Mouse (Mus musculus): ENCODE data around the gene Fam117a. TPM values are rescaled to one million over a fixed set of nuclear protein-coding genes. Genes with fewer than 3 reads are reported as not detected.

Gene Fam117a
- total and polyA plus RNA-seq, 3 experiments, result 49.9 to 116 TPM; not detected in 1

DNA sequence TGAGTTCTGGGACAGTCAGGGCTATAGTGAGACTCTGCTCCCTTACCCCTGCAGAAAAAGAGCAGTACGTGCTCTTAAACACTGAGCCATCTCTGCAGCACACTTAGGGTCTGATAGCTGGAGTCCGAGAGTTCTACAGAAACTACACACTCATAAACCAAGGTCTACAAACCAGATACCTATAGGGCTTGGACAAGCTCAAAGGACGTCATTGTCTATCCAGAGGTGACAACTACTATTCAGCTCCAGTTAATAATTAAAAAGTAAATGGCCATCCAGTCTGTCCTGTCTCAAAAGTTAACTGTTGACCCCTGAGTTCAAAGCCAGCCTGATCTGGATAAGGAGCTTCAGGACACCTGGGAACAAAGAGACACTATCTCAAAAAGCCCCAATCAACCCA, 35.0 kb upstream of the Fam117a start:
- Histone ChIP-seq H3K4me1 (ENCODE audit: control insufficient read depth in 1 of 2, insufficient read depth in 2 of 2, low read length in 2 of 2) (no peaks in the 10 kb centered on the region), H3K27me3 (ENCODE audit: control insufficient read depth in 1 of 2, insufficient read depth in 2 of 2, low read length in 2 of 2) (no peaks in the 10 kb centered on the region), H3K9ac (ENCODE audit: control insufficient read depth, low read depth, low read length, poor library complexity, severe bottlenecking) (no peak overlapping the region), H3K36me3 (ENCODE audit: control insufficient read depth in 1 of 2, insufficient read depth in 2 of 2, low read length in 2 of 2) (peaks cover 0 to 64% of the 10 kb centered on the region in 2 experiments), H3K27ac (ENCODE audit: control insufficient read depth, low read depth, low read length) (no peak overlapping the region), H3K4me3 (ENCODE audit: control insufficient read depth in 1 of 2, insufficient read depth in 1 of 2, low read depth in 2 of 2, low read length in 2 of 2) (no peak overlapping the region), H3K9me3 (replicated peaks; ENCODE audit: insufficient read depth, low read length) (no peaks in the 10 kb centered on the region), H3K79me2 (ENCODE audit: control insufficient read depth, insufficient read depth, low read length, poor library complexity) (peaks cover 18% of the 10 kb centered on the region)
- TF ChIP-seq KAT2A (conservative IDR thresholded peaks at IDR 0.05; ENCODE audit: low read depth, low read length) (no peak), BHLHE40 (IDR thresholded peaks at IDR 0.05; ENCODE audit: borderline replicate concordance, low read depth, low read length) (no peak), SMC3 (IDR thresholded peaks at IDR 0.05; ENCODE audit: low read depth, low read length) (no peak), MAX (IDR thresholded peaks at IDR 0.05; ENCODE audit: low read length) (no peak), CHD1 (IDR thresholded peaks at IDR 0.05; ENCODE audit: low read depth, low read length) (no peak), GATA1 (IDR thresholded peaks at IDR 0.05; ENCODE audit: low read depth, low read length) (no peak), POLR2AphosphoS5 (IDR thresholded peaks at IDR 0.05; ENCODE audit: borderline replicate concordance, low read depth, low read length) (no peak), POLR2AphosphoS2 (IDR thresholded peaks at IDR 0.05; ENCODE audit: low read length) (no peak), ZKSCAN1 (IDR thresholded peaks at IDR 0.05; ENCODE audit: low read depth, low read length) (no peak), TAL1 (IDR thresholded peaks at IDR 0.05; ENCODE audit: low read length) (no peak), CHD2 (IDR thresholded peaks at IDR 0.05; ENCODE audit: low read length) (no peak), TBP (IDR thresholded peaks at IDR 0.05; ENCODE audit: low read depth, low read length) (no peak), UBTF (IDR thresholded peaks at IDR 0.05; ENCODE audit: borderline replicate concordance, insufficient read depth, low read depth, low read length) (no peak)
- no peak for DNase-seq (ENCODE audit: low read depth, low spot score)

DNA sequence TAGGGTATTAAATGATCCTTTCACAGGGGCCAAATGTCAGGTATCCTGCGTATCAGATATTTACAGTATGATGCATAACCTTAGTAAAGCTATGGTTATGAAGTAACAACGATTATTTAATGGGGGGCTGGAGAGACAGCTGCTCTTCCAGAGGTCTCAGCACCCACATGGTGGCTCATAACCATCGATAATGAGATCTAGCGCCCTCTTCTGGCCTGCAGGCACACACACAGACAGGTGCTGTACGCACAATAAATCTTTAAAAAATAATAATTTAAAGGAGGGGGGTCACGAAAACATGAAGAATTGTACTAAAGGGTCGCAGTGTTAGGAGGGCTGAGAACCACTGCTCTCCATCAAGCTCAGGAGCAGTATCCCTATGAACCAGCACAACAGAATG, 31.2 kb upstream of the Fam117a start:
- Histone ChIP-seq H3K4me1 (ENCODE audit: control insufficient read depth in 1 of 2, insufficient read depth in 2 of 2, low read length in 2 of 2) (peaks cover 5 to 8% of the 10 kb centered on the region in 2 experiments), H3K36me3 (ENCODE audit: control insufficient read depth in 1 of 2, insufficient read depth in 2 of 2, low read length in 2 of 2) (peaks cover 11 to 46% of the 10 kb centered on the region in 2 experiments), H3K27ac (ENCODE audit: control insufficient read depth, low read depth, low read length) (no peak overlapping the region), H3K4me3 (ENCODE audit: control insufficient read depth in 1 of 2, insufficient read depth in 1 of 2, low read depth in 2 of 2, low read length in 2 of 2) (no peak overlapping the region), H3K9me3 (replicated peaks; ENCODE audit: insufficient read depth, low read length) (no peaks in the 10 kb centered on the region), H3K79me2 (ENCODE audit: control insufficient read depth, insufficient read depth, low read length, poor library complexity) (peaks cover 43% of the 10 kb centered on the region), H3K27me3 (ENCODE audit: control insufficient read depth in 1 of 2, insufficient read depth in 2 of 2, low read length in 2 of 2) (no peaks in the 10 kb centered on the region), H3K9ac (ENCODE audit: control insufficient read depth, low read depth, low read length, poor library complexity, severe bottlenecking) (no peak overlapping the region)
- TF ChIP-seq ETS1 (IDR thresholded peaks at IDR 0.05; ENCODE audit: low read depth, low read length) (no peak), SMC3 (IDR thresholded peaks at IDR 0.05; ENCODE audit: low read depth, low read length) (peak; percentile 30), GATA1 (IDR thresholded peaks at IDR 0.05; ENCODE audit: low read depth, low read length) (no peak), NELFE (IDR thresholded peaks at IDR 0.05; ENCODE audit: low read depth, low read length) (no peak), CTCF (IDR thresholded peaks at IDR 0.05 in 2 of 3, conservative IDR thresholded peaks at IDR 0.05 in 1 of 3; ENCODE audit: control insufficient read depth in 1 of 3, insufficient read depth in 1 of 3, low read depth in 2 of 3, low read length in 3 of 3, poor library complexity in 1 of 3, severe bottlenecking in 1 of 3) (peak; percentile 55 to 75 (median 58)), CHD1 (IDR thresholded peaks at IDR 0.05; ENCODE audit: low read depth, low read length) (no peak), RCOR1 (IDR thresholded peaks at IDR 0.05; ENCODE audit: low read depth, low read length) (no peak), ZC3H11A (IDR thresholded peaks at IDR 0.05; ENCODE audit: low read depth, low read length) (peak; percentile 27), SIN3A (IDR thresholded peaks at IDR 0.05; ENCODE audit: low read length) (no peak; the same call in 1 of the 2 replicates), TAL1 (IDR thresholded peaks at IDR 0.05; ENCODE audit: low read length) (no peak), E2F4 (IDR thresholded peaks at IDR 0.05; ENCODE audit: borderline replicate concordance, low read depth, low read length) (no peak), MYC (IDR thresholded peaks at IDR 0.05; ENCODE audit: low read depth, low read length) (peak; percentile 64; the same call in 1 of the 2 replicates)
- peak; percentile 66 for DNase-seq (ENCODE audit: low read depth, low spot score)
